Mouse (Mus musculus) intestine, embryonic 16.5 days (tissue): ENCODE data around the gene Polrmt. TPM values are rescaled to one million over a fixed set of nuclear protein-coding genes. Genes with fewer than 3 reads are reported as not detected.
"Not testable (repeated sequence)": the region's sequence is repeated elsewhere in the genome, so short reads cannot be mapped to it uniquely, and the experiment has no call there.

Experiments used
- ATAC-seq: fragments of 200-750 bp; cut with Nextera tagmentation; 2 replicates; pipeline ENCODE4 v1.8.0; 2017; ENCODE audit warnings: moderate TSS enrichment, moderate library complexity
- H3K27ac ChIP-seq: fragments of 300-500 bp; sonication (generic); 2 replicates; pipeline ENCODE4 v1.5.1; 2014; ENCODE audit warnings: mild to moderate bottlenecking, low read length
- H3K27me3 ChIP-seq: fragments of 300-500 bp; sonication (generic); replicated peaks from 2 replicates; pipeline ENCODE4 v1.6.1; 2014; ENCODE audit warnings: low read length, control low read depth, mixed read lengths; ENCODE audit not compliant: control insufficient read depth, insufficient read depth
- H3K36me3 ChIP-seq: fragments of 300-500 bp; sonication (generic); 2 replicates; pipeline ENCODE4 v1.6.1; 2014; ENCODE audit warnings: low read length, control low read depth; ENCODE audit not compliant: control insufficient read depth, insufficient read depth
- H3K4me1 ChIP-seq: fragments of 300-500 bp; sonication (generic); 2 replicates; pipeline ENCODE4 v1.6.1; 2014; ENCODE audit warnings: low read length, control low read depth, mixed read lengths; ENCODE audit not compliant: control insufficient read depth, insufficient read depth
- H3K4me2 ChIP-seq: fragments of 300-500 bp; sonication (generic); 2 replicates; pipeline ENCODE4 v1.6.1; 2014; ENCODE audit warnings: low read depth, low read length, control low read depth
- H3K4me3 ChIP-seq: fragments of 300-500 bp; sonication (generic); 2 replicates; pipeline ENCODE4 v1.5.1; 2014; ENCODE audit warnings: mild to moderate bottlenecking, low read length
- H3K9ac ChIP-seq: fragments of 300-500 bp; sonication (generic); 2 replicates; pipeline ENCODE4 v1.6.1; 2014; ENCODE audit warnings: low read depth, low read length
- H3K9me3 ChIP-seq: fragments of 300-500 bp; sonication (generic); 2 replicates; pipeline ENCODE4 v1.6.1; 2016; ENCODE audit warnings: low read length, control low read depth; ENCODE audit not compliant: control insufficient read depth
- WGBS: fragments of 180-500 bp; shearing (Covaris S2); extraction: QIAGEN DNeasy Blood & Tissue Kit; methylation state at CpG from one replicate; pipeline ENCODE4 v1.1.7; 2014; 5-methylcytosine and 5-hydroxymethylcytosine counted together
- polyA plus RNA-seq: library from polyadenylated mRNA; unstranded; fragments of >200 nt; fragmentation: Nextera tagmentation; extraction: Ambion mirVana; gene quantifications from 2 replicates; pipeline ENCODE4 v1.2.1, GENCODE M21; 2015

Gene Polrmt
- polyA plus RNA-seq, 1 experiment from 2014 or later, result 40.5 TPM

GRCm38 (mm10) chr10:79766508-79767325, 20.3 kb upstream of the Polrmt start, which contains the start of gene Rnf126:
TSS of gene Rnf126 (minus strand) at chr10:79766952.
- H3K4me3 ChIP-seq, result peak within 1 kb of the TSS; percentile 97
- under 1% methylated on average over 101 of the region's 101 CpGs for WGBS
- H3K4me2 ChIP-seq, result peak within 1 kb of the TSS; percentile 99
- H3K9me3 ChIP-seq, result no peaks in the 10 kb centered on the region
- H3K36me3 ChIP-seq, result peaks cover 5% of the 10 kb centered on the region; the same call in 1 of the 2 replicates
- H3K27ac ChIP-seq, result peak within 1 kb of the TSS; percentile 95
- peak within 1 kb of the TSS; percentile 99 for H3K9ac ChIP-seq
- no peaks in the 10 kb centered on the region for H3K27me3 ChIP-seq
- peak; percentile 94 for ATAC-seq
- H3K4me1 ChIP-seq, result peaks cover 37% of the 10 kb centered on the region

DNA sequence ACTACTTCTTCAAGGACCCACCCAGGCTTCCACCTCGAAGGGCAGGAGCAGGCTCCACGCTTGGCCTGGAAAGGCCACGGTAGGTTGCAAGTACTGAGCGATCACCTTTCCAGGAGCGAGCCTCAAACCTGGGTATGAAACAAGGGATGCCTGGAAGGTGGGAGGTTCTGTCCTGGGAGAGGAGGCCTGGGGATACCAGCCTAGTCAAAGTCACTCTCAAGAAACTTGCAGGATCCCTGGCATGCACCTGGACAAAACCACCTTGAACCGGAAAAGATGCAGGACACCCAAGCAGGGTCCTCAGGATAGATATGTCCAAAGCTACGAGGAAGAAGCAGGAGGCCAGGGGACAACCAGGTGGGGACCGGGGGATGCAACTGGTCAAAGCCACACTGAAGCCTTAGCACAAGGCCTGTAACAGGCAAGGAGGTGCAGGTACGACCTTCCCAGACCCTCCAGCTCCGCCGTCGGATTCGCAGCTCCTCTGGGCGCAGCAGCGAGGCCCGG, 19.7 kb upstream of the Polrmt start:
- no peak for ATAC-seq
- WGBS, result 4% methylated on average over 16 of the region's 16 CpGs
- peaks cover 12% of the 10 kb centered on the region; the same call in 1 of the 2 replicates for H3K36me3 ChIP-seq

DNA sequence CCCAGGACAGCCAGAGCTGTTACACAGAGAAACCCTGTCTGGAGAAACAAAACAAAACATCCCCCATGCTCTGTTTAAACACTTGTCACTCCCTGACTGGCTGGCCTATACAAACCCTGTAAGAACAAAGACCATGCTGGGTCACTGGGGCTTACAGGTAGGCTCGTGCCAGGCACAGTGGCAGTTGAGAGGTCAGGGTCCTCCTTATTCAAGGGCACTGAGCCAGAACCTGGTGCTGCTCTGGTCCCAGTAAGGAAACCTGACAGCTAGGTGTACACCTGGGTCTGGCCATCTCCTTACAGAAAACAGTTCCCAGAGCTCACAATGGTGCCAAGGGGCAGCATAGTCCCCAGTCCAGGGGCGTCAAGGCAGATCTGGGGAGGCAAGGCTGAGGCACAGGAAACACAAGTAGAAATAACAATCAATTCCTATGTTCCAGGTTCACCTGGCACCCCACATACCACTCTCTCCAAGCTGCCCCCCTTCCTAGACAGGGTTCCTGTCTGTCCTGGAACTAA, 18.9 kb upstream of the Polrmt start:
- peaks cover 37% of the 10 kb centered on the region for H3K4me1 ChIP-seq
- peak overlapping the region; percentile 97 for H3K4me3 ChIP-seq
- 51% methylated on average over 2 of the region's 2 CpGs for WGBS
- ATAC-seq, result no peak
- H3K9ac ChIP-seq, result peak overlapping the region; percentile 99
- no peaks in the 10 kb centered on the region for H3K9me3 ChIP-seq
- H3K27ac ChIP-seq, result no peak overlapping the region
- peak overlapping the region; percentile 99 for H3K4me2 ChIP-seq
- H3K27me3 ChIP-seq, result no peaks in the 10 kb centered on the region
- H3K36me3 ChIP-seq, result peaks cover 18% of the 10 kb centered on the region

More for the DNA sequence above, 19.7 kb upstream of the Polrmt start:
- H3K4me1 ChIP-seq, result peaks cover 37% of the 10 kb centered on the region
- H3K27me3 ChIP-seq, result no peaks in the 10 kb centered on the region
- H3K4me2 ChIP-seq, result peak overlapping the region; percentile 99
- H3K9ac ChIP-seq, result peak overlapping the region; percentile 99
- H3K27ac ChIP-seq, result peak overlapping the region; percentile 95
- H3K4me3 ChIP-seq, result peak overlapping the region; percentile 97
- H3K9me3 ChIP-seq, result no peaks in the 10 kb centered on the region

- Histone ChIP-seq H3K9ac (0 out of 2 replicates have a peak overlapping the region, but pooled peaks have one; percentile 6), H3K4me1 (peaks cover 37% of the 10 kb centered on the region), H3K36me3 (peaks cover 18% of the 10 kb centered on the region), H3K9me3 (no peaks in the 10 kb centered on the region), H3K4me3 (no peak overlapping the region), H3K4me2 (no peak overlapping the region), H3K27ac (no peak overlapping the region), H3K27me3 (no peaks in the 10 kb centered on the region)
- WGBS, result 77% methylated on average over 7 of the region's 7 CpGs
- ATAC-seq, result no peak
Measured at GRCm38 (mm10) chr10:79764234-79764633, 17.9 kb upstream of the Polrmt start.

DNA sequence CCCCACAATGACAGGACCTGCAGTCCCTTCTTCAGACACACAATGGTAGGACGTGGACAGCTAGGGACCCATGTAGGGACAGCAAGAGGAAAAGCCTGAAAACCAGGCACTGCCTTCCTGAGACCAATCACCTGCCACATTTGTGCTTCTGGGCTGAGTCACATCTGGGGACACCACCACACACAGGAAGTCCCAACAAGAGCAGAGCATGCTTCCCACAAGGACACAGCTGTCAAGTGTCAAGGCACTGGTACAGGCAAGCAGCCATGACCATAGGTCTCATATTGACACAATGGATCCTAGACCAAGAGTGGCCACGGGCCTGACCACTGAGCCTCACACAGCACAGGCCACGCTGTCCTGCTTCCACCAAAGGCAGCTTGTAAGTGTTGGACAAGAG, 16.5 kb upstream of the Polrmt start:
- H3K4me3 ChIP-seq, result no peak overlapping the region
- peaks cover 25% of the 10 kb centered on the region for H3K36me3 ChIP-seq
- 93% methylated on average over 3 of the region's 3 CpGs for WGBS
- H3K9ac ChIP-seq, result no peak overlapping the region
- H3K27ac ChIP-seq, result no peak overlapping the region
- H3K4me1 ChIP-seq, result peaks cover 30% of the 10 kb centered on the region
- no peak overlapping the region for H3K4me2 ChIP-seq
- H3K9me3 ChIP-seq, result no peaks in the 10 kb centered on the region
- ATAC-seq, result no peak
- H3K27me3 ChIP-seq, result no peaks in the 10 kb centered on the region

GRCm38 (mm10) chr10:79760603-79761143, 14.3 kb upstream of the Polrmt start:
- WGBS, result 87% methylated on average over 11 of the region's 11 CpGs
- H3K4me2 ChIP-seq, result no peak overlapping the region

GRCm38 (mm10) chr10:79759675-79760074, 13.3 kb upstream of the Polrmt start:
- not testable (repeated sequence) for H3K27me3 ChIP-seq, H3K4me3 ChIP-seq, H3K9ac ChIP-seq, H3K4me2 ChIP-seq, H3K9me3 ChIP-seq, ATAC-seq, H3K27ac ChIP-seq
- 90% methylated on average over 1 of the region's 1 CpGs for WGBS
- H3K36me3 ChIP-seq, result peaks cover 29% of the 10 kb centered on the region
- H3K4me1 ChIP-seq, result peaks cover 14% of the 10 kb centered on the region

More at GRCm38 (mm10) chr10:79760603-79761143, 14.3 kb upstream of the Polrmt start:
- peaks cover 27% of the 10 kb centered on the region for H3K36me3 ChIP-seq
- H3K4me3 ChIP-seq, result no peak overlapping the region
- H3K27ac ChIP-seq, result no peak overlapping the region
- ATAC-seq, result no peak
- H3K4me1 ChIP-seq, result peaks cover 21% of the 10 kb centered on the region
- no peaks in the 10 kb centered on the region for H3K27me3 ChIP-seq
- H3K9ac ChIP-seq, result no peak overlapping the region
- no peaks in the 10 kb centered on the region for H3K9me3 ChIP-seq

GRCm38 (mm10) chr10:79756660-79757059, 10.3 kb upstream of the Polrmt start:
- H3K36me3 ChIP-seq, result peaks cover 23% of the 10 kb centered on the region
- ATAC-seq, result no peak
- no peak overlapping the region for H3K4me3 ChIP-seq
- peaks cover 3% of the 10 kb centered on the region; the same call in 1 of the 2 replicates for H3K4me1 ChIP-seq
- no peaks in the 10 kb centered on the region for H3K27me3 ChIP-seq
- no peaks in the 10 kb centered on the region for H3K9me3 ChIP-seq
- H3K9ac ChIP-seq, result no peak overlapping the region
- H3K27ac ChIP-seq, result no peak overlapping the region
- WGBS, result 91% methylated on average over 24 of the region's 24 CpGs
- no peak overlapping the region for H3K4me2 ChIP-seq

DNA sequence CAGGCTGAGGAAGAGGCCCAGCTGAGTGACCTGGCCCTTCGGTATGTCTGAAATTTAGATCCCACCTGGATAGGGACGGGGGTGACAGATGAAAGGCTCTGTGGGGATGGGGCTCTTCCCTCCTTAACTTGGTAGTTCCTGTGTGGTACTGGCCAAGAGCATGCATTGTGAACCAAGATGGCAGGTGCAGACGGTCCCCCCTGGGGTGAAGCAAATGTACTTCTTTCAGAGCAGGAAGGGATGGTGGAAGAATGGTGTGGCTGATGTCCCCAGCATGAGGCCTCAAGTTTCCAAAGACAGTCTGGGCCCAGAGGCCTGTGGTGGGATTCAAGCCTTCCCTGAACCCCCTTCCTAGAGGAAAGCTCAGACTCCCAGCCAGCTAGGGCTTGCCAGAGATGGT, 9.5 kb upstream of the Polrmt start:
- peaks cover 15% of the 10 kb centered on the region for H3K36me3 ChIP-seq
- no peak overlapping the region for H3K4me3 ChIP-seq
- WGBS, result 78% methylated on average over 3 of the region's 3 CpGs
- H3K9me3 ChIP-seq, result no peaks in the 10 kb centered on the region
- H3K9ac ChIP-seq, result no peak overlapping the region
- peaks cover 3% of the 10 kb centered on the region; the same call in 1 of the 2 replicates for H3K4me1 ChIP-seq
- H3K27ac ChIP-seq, result no peak overlapping the region
- H3K4me2 ChIP-seq, result no peak overlapping the region
- no peaks in the 10 kb centered on the region for H3K27me3 ChIP-seq
- ATAC-seq, result no peak
